Mouse (Mus musculus) myocyte (in vitro differentiated cells): Measurements from ENCODE around the gene Slc39a1.

ENCODE experiments used
- CEBPB ChIP-seq: IDR thresholded peaks from 2 replicates; pipeline ENCODE4 v1.6.1; 2011; ENCODE audit warnings: mild to moderate bottlenecking, moderate library complexity; ENCODE audit not compliant: poor library complexity, insufficient read depth, severe bottlenecking
- MAX ChIP-seq: IDR thresholded peaks from one replicate; pipeline ENCODE4 v1.6.1; 2011; ENCODE audit warnings: low read depth, mild to moderate bottlenecking, control low read depth
- MYOD1 ChIP-seq, 3 experiments: IDR thresholded peaks; one replicate each; pipeline ENCODE4 v1.6.1; 2011; ENCODE audit warnings: control low read depth in 2 of 3, low read depth in 2 of 3, mild to moderate bottlenecking in 2 of 3, moderate library complexity in 1 of 3; ENCODE audit not compliant: insufficient read length in 2 of 3, control insufficient read depth in 1 of 3
- POLR2A ChIP-seq: IDR thresholded peaks from one replicate; pipeline ENCODE4 v1.6.1; 2011; ENCODE audit warnings: low read depth, mild to moderate bottlenecking, control low read depth, moderate library complexity; ENCODE audit not compliant: insufficient read length
- SRF ChIP-seq: IDR thresholded peaks from one replicate; pipeline ENCODE4 v1.6.1; 2011; ENCODE audit warnings: low read depth; ENCODE audit not compliant: control insufficient read depth, insufficient read length
- USF1 ChIP-seq: IDR thresholded peaks from one replicate; pipeline ENCODE4 v1.6.1; 2011; ENCODE audit warnings: low read depth, mild to moderate bottlenecking, control low read depth, moderate library complexity

GRCm38 (mm10) chr3:90292345-90293275 is 44.6 kb downstream of the Slc39a1 start, which contains the start of gene Gatad2b:
- TF ChIP-seq MAX: no peak
- peak; percentile 6 for TF ChIP-seq SRF
- TF ChIP-seq USF1: no peak
- no peak for TF ChIP-seq CEBPB
- TF ChIP-seq MYOD1 (IDR thresholded peaks at IDR 0.05; ENCODE audit: control insufficient read depth in 1 of 3, insufficient read length in 2 of 3, low read depth in 2 of 3): no peak
- peak; percentile 57 for TF ChIP-seq POLR2A
